In the genomic region with DNA sequence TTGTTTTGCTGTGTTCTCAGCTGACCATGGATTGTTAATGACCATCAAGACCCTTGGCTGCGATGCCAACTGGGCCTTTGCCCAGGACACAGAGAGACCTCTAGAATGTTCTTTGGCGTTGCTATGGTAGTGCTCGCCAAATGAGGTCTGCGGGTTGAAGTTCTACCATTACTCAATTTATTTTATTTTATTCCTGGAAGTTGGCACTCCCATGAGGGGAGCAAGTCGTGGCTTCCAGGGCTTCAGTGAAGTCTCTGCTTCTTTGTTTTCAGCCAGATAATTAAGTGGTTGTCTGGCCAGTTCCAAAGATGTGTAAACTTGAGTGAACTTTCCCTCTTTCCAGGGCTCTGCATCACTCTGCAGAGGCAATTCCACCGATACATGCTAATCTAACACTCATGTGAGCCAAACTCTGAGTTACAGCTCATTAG, we compare ENCODE assay signal across 10 mouse cellular contexts. TPM values are rescaled to one million over a fixed set of nuclear protein-coding genes. Genes with fewer than 3 reads are reported as not detected.
DNase-seq lines count a peak whose midpoint lies in the region; ATAC-seq and TF ChIP-seq lines count a peak whose summit lies in the region.
"Had no signal": no experiment of that assay in that cellular context is flagged by ENCODE, and none has a peak within 500 bp of the region (broad histone marks: within the 10 kb centered on the region; RNA-seq: fewer than 3 reads in every experiment).

No protein-coding gene starts in this region.

- H3K4me1 ChIP-seq in hindbrain, embryonic 14.5 days (replicated peaks; ENCODE audit: control insufficient read depth, insufficient read depth, low read length): no peaks in the 10 kb centered on the region
- no peaks in the 10 kb centered on the region; the same call in 1 of the 2 replicates for H3K4me1 ChIP-seq in hindbrain, embryonic 10.5 days (replicated peaks)
- H3K4me1 ChIP-seq in neural tube, embryonic 15.5 days: no peaks in the 10 kb centered on the region
- no peaks in the 10 kb centered on the region for H3K4me1 ChIP-seq in forebrain, embryonic 14.5 days (ENCODE audit: control insufficient read depth, insufficient read depth, low read length)
- H3K4me1 ChIP-seq: midbrain, embryonic 12.5 days had no signal

- no peaks in the 10 kb centered on the region for H3K27me3 ChIP-seq in hindbrain, embryonic 14.5 days (ENCODE audit: control insufficient read depth, insufficient read depth, low read length)
- no peaks in the 10 kb centered on the region for H3K27me3 ChIP-seq in hindbrain, embryonic 10.5 days (ENCODE audit: insufficient read depth, poor library complexity, severe bottlenecking)
- H3K27me3 ChIP-seq in neural tube, embryonic 15.5 days (replicated peaks): no peaks in the 10 kb centered on the region
- H3K27me3 ChIP-seq in forebrain, embryonic 14.5 days (replicated peaks; ENCODE audit: control insufficient read depth, insufficient read depth, low read length): no peaks in the 10 kb centered on the region
- H3K27me3 ChIP-seq: midbrain, embryonic 12.5 days had no signal

- H3K27ac ChIP-seq in hindbrain, embryonic 14.5 days: no peak overlapping the region
- no peak overlapping the region for H3K27ac ChIP-seq in hindbrain, embryonic 10.5 days
- no peak overlapping the region for H3K27ac ChIP-seq in gastrocnemius, adult 2 months
- H3K27ac ChIP-seq in neural tube, embryonic 15.5 days (replicated peaks): no peak overlapping the region
- no peak overlapping the region for H3K27ac ChIP-seq in forebrain, embryonic 14.5 days (ENCODE audit: low read depth, low read length)
- H3K27ac ChIP-seq: midbrain, embryonic 12.5 days had no signal

- no peaks in the 10 kb centered on the region for H3K36me3 ChIP-seq in hindbrain, embryonic 14.5 days (replicated peaks; ENCODE audit: control insufficient read depth, insufficient read depth)
- no peaks in the 10 kb centered on the region for H3K36me3 ChIP-seq in hindbrain, embryonic 10.5 days
- H3K36me3 ChIP-seq in neural tube, embryonic 15.5 days: 0 out of 2 replicates have a peak, but pooled peaks cover 5% of the 10 kb centered on the region
- no peaks in the 10 kb centered on the region for H3K36me3 ChIP-seq in forebrain, embryonic 14.5 days (ENCODE audit: control insufficient read depth, insufficient read depth, low read length)
- H3K36me3 ChIP-seq: G1E; midbrain, embryonic 12.5 days had no signal

- H3K4me3 ChIP-seq in hindbrain, embryonic 14.5 days (replicated peaks; ENCODE audit: low read length): no peak overlapping the region
- no peak overlapping the region for H3K4me3 ChIP-seq in hindbrain, embryonic 10.5 days
- H3K4me3 ChIP-seq in gastrocnemius, adult 2 months: no peak overlapping the region
- H3K4me3 ChIP-seq in neural tube, embryonic 15.5 days (replicated peaks): no peak overlapping the region
- H3K4me3 ChIP-seq in forebrain, embryonic 14.5 days (ENCODE audit: low read depth, low read length): no peak overlapping the region
- H3K4me3 ChIP-seq: midbrain, embryonic 12.5 days had no signal

- 72% methylated on average over 6 of the region's 6 CpGs for WGBS in hindbrain, embryonic 14.5 days
- WGBS in hindbrain, embryonic 10.5 days: 91% methylated on average over 6 of the region's 6 CpGs
- WGBS in neural tube, embryonic 15.5 days: 79% methylated on average over 6 of the region's 6 CpGs
- 82% methylated on average over 6 of the region's 6 CpGs for WGBS in forebrain, embryonic 14.5 days

- H3K4me2 ChIP-seq in hindbrain, embryonic 14.5 days (replicated peaks): no peak overlapping the region
- no peak overlapping the region for H3K4me2 ChIP-seq in neural tube, embryonic 15.5 days
- H3K4me2 ChIP-seq in forebrain, embryonic 14.5 days (ENCODE audit: low read length): no peak overlapping the region
- H3K4me2 ChIP-seq: midbrain, embryonic 12.5 days had no signal

- TF ChIP-seq CTCF in gastrocnemius, adult 2 months (IDR thresholded peaks at IDR 0.05): no peak

- H3K9ac ChIP-seq in hindbrain, embryonic 14.5 days: no peak overlapping the region
- no peak overlapping the region for H3K9ac ChIP-seq in neural tube, embryonic 15.5 days (replicated peaks)
- H3K9ac ChIP-seq in forebrain, embryonic 14.5 days (ENCODE audit: low read length): no peak overlapping the region
- H3K9ac ChIP-seq: midbrain, embryonic 12.5 days had no signal

- ATAC-seq in hindbrain, embryonic 14.5 days (ENCODE audit: low FRiP score): peak; percentile 75
- ATAC-seq in neural tube, embryonic 15.5 days (ENCODE audit: low FRiP score): peak; percentile 69
- ATAC-seq in forebrain, embryonic 14.5 days: no peak

- 0 out of 2 replicates have a peak, but pooled peaks cover 6% of the 10 kb centered on the region for H3K9me3 ChIP-seq in hindbrain, embryonic 14.5 days (ENCODE audit: control insufficient read depth, low read length)
- H3K9me3 ChIP-seq in hindbrain, embryonic 10.5 days: no peaks in the 10 kb centered on the region; the same call in 1 of the 2 replicates
- H3K9me3 ChIP-seq in neural tube, embryonic 15.5 days (replicated peaks): no peaks in the 10 kb centered on the region
- no peaks in the 10 kb centered on the region for H3K9me3 ChIP-seq in forebrain, embryonic 14.5 days (replicated peaks; ENCODE audit: control insufficient read depth, low read length)
- H3K9me3 ChIP-seq: midbrain, embryonic 12.5 days had no signal

- intact Hi-C loops in gastrocnemius, adult 2 months (cut with DNase I): no loop called here

- peak; percentile 55 for DNase-seq in hindbrain, embryonic 14.5 days (ENCODE audit: low spot score)
- DNase-seq in hindbrain, embryonic 10.5 days (ENCODE audit: low spot score): no peak
- peak; percentile 68 for DNase-seq in gastrocnemius, adult 2 months
- peak; percentile 77 for DNase-seq in layer of hippocampus, adult 9-11 months
- no peak for DNase-seq in thymus, postnatal 4 days
- no peak for DNase-seq in forebrain, embryonic 14.5 days (ENCODE audit: low spot score)
- DNase-seq in liver: no peak

RNA-seq across cellular contexts. Expression of gene Retreg1, which starts 43.6 kb away (rescaled TPM):
- polyA plus RNA-seq in hindbrain, embryonic 14.5 days (2014; fragmentation: Nextera tagmentation; extraction: Ambion mirVana): 15.3 and 19.7 TPM in 2 replicates
- 2.2 and 2.7 TPM in 2 replicates for polyA plus RNA-seq in hindbrain, embryonic 10.5 days (2016; fragmentation: Nextera tagmentation; extraction: Ambion mirVana)
- 100 to 1,000 TPM; 170 to 181 TPM for total RNA-seq in gastrocnemius, adult 2 months (2021)
- polyA plus RNA-seq in neural tube, embryonic 15.5 days (2015; fragmentation: Nextera tagmentation; extraction: Ambion mirVana): 15.8 and 16.2 TPM in 2 replicates
- polyA plus RNA-seq in forebrain, embryonic 14.5 days (2014; fragmentation: Nextera tagmentation; extraction: Ambion mirVana): 6.7 and 8.1 TPM in 2 replicates
- polyA plus RNA-seq: G1E had no signal

Comparison
In these comparisons a context has a peak if more than half of its experiments do, and no peak if none do; other contexts are left out.
1. DNase-seq: peak in hindbrain, embryonic 14.5 days (single experiment), gastrocnemius, adult 2 months (single experiment) and layer of hippocampus, adult 9-11 months (single experiment); none in hindbrain, embryonic 10.5 days (single experiment), thymus, postnatal 4 days (single experiment), forebrain, embryonic 14.5 days (single experiment) and liver (single experiment).